Mouse (Mus musculus) c-Kit-negative CD71-positive TER-119-positive erythroid progenitor cells, embryonic 14.5 days (primary cell): ENCODE data around the gene Ccdc169.

ENCODE experiments used
- DNase-seq: peaks from one replicate; pipeline ENCODE4 v3.0.0-alpha.2; 2013; ENCODE audit warnings: low read depth, low spot score

Ccdc169 gene

DNA sequence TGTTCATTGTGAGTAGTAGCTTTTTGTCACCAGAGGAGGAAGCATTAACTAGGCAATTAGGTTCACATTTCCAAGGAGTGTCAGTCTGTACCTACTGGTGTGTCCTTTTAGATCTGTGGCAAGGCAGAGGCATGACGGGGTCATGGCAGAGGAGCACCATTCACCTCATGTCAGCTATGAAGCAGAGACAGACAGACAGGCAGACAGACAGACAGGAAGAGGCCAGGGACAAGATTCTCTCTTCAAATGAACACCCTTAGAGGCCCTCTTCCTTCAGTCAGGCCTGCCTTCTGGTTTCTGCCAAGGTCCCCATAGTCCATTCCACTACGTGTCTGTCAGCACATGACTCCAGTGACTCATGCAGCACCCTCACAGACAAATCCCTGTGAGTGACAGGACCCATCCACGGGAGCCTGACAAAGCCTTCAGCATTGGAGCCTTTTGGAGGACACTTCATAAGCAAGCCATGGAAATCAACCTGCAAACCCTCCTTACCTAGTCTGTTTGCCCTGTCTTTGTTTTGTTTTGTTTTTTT is 14.7 kb upstream of the Ccdc169 start:
- DNase-seq = no peak

DNA sequence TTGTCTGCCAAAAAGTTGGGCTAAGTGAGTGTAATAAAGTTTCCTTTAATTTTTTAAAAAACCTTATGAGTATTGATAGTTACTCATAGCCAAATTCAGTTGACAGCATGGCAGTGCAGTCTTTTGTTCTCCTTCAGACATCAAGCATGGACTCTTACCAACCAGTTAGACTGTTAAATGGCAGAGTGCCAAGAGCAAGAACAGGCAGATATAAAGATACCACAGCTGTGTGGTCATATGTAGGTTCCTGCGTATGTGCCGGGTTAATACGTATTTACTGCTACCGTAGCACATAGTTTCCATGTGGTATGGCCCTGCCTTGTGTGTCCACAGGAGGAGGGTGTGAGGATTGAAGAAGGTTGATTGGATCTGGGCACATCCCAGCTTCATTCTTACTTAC is 14.1 kb upstream of the Ccdc169 start:
- DNase-seq = no peak

DNA sequence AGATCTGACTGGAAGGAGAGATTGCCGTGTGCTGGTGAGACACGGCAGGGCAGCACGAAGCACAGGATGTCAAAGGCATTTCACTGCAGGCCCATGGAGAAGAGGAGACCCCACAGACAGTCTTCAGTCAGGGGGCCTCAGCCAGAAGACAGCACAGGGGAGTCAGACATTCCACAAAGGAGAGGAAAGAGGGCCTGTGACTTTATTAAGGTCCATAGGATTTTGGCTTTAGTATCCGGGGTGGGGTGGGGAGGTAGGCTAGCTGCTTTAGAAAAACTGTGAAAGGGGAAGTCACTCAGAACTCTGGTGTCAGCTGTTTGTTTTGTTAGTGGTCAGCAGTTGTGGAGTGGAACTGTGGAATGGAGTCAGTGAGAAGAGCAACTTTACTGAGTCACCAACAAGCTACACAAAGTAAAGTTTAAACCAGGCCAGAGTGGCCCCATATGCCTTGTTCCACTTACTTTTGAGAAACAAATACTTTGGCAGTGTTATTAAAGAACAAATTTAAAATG is 7.9 kb upstream of the Ccdc169 start:
- no peak for DNase-seq

DNA sequence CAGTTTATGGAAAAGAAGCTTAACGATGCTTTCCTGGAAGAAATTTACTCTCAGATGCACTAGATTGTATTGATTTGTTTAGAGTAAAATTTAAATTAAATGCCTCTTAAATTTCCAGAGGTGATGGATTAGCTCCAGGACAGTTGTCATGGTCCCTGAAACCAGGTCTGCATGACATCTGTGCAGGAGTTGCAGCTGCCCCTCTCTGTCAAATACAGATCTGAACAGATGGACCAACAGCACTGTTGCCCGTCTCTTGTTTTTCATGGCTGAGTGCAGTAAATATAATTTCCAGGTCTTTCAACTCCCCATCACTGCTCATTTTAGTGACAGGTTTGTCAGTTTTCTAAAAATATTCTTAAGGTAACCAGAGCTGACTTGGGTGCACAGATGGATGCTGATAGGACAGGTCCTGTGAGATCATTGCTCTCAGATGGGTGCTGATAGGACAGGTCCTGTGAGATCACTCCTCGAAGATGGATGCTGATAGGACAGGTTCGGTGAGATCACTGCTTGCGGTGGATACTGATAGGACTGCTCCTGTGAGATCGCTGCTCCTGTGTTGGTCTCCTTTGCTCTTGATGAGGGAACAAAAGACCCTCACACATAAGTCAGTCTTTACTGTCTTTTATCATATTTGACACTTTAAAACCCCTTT is 5.4 kb upstream of the Ccdc169 start:
- no peak for DNase-seq

DNA sequence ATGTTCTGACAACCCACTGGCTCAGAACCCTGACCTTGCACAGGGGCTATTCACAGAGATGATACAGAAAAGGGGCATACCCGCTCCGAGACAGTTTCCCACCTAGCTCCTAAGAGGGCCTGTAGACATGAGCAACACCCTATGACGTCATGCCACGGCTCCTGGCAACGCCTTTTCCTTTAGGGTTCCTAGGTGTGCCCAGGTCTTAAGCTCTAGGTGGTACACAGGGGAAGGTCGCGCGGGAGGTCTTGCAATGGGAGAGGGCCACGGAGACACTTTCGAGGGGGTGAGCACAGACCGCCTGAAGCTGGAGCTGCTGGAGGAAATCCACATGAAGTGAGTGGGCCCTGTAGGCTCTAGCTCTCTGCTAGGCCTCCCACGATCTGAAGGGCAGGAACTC is 2.7 kb downstream of the Ccdc169 start:
- DNase-seq = no peak

DNA sequence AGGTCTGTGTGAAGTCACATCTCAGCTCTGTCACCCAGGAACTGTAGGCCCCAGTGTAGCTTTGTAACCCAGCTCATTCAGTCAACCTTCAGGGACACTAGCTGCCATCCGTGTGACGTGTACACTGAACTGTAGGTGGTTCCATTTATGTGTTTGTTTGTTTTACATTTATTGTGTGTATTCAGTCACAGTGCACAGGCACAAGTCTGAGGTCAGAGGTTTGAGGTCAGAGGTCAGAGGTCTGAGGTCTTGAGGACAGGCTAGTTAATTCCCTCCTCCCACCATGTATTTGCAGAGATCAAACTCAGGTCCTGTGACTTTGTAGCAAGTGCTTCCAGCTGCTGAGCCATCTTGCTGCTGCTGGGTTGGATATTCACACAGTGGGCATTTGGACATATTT is 4.3 kb downstream of the Ccdc169 start:
- no peak for DNase-seq

DNA sequence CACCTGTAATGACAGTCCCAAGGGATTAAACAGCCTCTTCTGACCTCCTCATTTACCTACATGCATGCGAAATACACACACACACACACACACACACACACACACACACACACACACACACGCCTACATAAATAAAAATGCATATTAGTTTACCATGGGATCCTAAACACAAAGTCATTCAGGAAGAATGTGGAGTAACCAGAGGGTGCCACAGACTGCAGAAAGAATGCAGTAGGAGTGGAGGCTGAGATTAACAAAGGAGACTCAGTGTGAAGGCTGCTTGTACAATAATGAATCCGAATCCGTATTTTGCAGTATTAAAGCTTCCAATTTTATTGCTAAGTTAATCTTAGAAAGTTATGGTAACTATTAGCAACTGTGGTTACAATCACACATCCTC is 7.8 kb downstream of the Ccdc169 start:
- no peak for DNase-seq

DNA sequence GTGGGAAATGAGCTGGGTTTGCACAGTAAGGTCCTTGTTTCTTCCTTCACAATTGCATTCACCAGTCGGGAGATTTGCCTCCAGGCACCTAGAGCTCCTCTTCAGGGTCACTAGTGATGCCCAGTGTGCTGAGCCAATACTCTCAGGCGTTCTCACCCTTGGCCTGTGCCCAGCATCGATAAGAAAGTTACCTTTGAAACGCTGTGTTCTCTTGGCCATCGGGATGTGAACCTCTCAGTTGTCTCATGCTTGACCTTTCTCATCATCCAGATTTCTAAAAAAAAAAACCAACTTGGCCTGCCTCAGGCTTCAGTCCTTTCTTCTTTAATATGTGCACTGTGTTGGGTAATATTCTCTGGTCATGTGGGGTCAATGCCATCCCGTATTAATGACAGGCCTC is 9.3 kb downstream of the Ccdc169 start:
- DNase-seq = no peak

DNA sequence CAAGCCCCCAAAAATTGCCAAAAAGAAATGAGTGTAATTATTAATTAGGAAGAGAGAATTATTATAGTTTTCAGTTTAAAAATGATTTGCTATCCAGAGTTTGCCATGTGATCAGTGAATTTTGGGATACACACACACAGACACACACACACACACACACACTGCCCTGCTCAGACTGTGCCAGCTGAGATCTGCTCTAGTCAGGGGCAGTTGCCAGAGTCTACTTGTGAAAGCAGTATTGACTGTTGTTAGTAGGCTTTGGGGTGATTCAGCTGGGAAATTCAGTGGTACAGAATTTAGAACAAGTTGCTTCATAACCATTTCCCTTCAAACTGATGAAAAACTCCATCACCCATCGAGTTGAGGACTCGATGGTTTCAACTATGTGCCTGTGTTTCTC is 10.0 kb downstream of the Ccdc169 start:
- no peak for DNase-seq

DNA sequence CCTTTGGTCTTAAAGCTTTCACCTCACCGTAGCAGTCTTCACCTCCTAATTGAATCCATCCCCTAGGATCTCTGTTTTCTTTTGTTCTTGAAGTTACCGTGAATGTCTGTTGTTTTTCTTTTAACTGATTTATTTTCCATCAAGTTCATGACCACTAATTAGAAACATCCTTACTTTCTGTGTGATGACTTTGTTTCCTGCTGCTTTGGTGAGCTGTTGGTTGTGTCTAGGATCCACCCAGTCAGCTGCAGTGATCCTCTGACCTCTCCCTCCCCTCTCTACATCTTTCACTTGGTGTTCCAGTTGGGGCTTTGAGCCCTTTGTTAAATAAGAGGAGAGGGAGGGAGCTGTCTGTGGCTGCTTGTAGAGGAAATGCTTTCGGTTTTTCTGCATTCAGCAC is 11.0 kb downstream of the Ccdc169 start:
- no peak for DNase-seq

DNA sequence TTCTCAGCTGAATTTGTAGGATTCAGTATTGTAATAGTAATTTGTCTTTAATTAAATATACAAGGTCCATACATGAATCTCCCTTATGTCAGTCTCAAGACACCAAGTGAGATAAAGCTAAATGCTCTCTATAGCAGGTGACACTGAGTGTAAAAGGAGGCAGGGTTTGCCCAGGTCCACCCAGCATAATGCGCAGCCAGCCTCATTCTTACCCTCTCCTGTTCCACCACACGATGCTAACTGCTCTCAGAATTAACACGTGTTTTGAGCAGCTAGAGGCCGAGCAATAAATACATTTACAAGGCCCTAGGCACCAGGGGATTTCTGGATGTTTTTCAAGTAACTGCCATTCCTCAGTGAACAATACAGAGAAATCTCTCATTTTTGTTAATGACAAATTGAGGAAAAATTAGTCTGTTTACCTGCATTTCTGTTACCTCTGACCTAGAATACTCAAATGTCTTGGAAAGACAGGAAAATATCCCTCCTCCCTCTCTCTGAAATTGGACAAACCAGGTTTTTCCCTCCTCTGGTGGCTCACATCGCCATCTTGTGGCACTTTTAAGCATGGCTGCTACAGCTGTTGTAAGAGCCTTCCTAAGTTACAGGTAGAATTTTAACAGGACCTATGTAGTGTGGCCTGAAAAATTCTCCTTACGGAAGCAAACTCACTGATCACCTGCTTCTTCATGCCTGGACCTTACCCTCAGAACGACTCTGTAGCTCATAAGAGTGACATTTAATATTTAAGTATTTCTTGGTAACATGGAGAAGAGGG is 14.7 kb downstream of the Ccdc169 start:
- no peak for DNase-seq

DNA sequence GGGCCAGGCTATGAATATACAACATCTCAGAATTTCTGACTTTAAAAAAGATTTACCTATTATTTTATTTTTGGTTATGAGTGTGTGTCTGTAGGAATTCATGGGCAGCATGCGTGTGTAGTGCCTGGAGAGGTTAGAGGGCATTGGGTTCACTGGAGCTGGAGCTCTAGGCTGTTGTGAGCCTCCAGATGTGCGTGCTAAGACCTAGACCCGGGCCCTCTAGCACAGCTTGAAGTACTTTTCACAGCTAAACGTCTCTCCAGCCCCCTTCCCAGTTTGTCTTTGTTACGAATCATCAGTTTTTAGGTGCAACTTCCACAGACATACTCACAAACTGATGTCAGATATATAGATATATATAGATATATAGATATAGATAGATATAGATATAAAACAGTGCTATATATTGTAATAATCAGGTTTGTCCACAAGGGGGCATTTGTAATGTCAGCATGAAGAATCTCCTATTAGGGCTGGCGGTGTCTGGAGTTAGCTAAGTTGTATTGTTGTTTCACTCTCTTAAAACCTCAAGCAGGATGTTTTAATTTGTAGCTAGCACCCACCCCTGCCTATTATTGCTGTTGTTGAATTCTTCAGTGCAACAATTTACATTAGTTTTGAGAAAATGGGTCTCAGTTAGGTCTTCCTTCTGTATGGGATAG is 15.7 kb downstream of the Ccdc169 start:
- peak; percentile 1 for DNase-seq

DNA sequence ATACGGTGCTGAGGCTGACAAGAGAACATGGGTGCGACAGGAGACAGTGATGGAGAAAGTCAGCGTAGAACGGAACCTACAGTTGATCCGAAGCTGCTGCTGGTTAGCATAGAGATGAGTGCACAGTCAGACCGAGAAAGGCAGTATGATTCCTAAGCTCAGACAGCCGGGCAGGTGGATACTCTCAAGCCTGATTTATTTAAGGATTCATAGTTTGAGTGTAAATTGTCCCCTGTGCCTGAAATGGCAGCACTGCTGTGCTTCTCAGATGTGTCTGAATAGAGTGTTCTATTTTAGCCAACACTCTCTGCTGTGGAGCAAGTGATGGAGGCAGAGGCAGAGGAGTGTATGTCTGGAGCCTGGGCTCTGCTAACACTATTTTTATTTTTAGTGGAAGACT is 17.0 kb downstream of the Ccdc169 start:
- DNase-seq = no peak

DNA sequence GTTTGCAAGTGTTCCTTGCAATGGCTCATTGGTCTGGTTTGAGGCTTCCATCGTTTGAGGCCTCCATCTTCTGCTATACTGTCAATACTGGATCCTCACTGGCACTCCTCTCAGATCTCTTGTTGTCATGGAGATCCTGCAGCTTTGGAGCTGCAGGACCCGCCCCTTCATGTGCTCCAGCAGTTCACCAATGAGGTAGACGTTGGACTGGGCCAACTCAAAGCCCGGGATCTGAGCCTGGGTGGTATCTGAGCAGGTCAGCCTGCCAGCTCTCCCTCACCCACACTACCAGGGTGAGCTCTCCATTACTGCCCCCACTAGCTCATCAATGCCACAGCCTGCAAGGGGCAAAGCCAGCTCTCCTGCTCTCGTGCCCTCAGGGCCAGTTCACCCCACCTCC is 20.3 kb downstream of the Ccdc169 start:
- DNase-seq = no peak

DNA sequence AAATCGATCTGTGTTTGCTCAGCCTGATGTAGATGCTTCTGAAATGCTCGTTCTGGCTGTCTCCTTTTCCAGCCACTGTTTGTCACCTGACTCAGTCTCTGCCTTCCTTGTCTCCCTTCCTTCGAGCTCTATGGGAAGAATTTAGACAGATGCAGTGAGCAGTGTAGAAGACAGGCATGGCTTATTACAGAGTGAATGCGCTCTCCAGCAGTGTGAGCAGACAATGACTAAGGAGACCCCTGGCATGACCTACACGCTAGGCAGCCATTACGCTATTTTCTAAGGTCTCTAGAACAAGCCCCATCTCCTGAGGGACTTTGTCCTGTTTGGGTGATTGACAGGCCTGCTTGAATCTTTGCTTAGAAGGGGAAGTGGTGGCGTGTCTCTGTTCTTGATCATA is 24.0 kb downstream of the Ccdc169 start:
- no peak for DNase-seq

DNA sequence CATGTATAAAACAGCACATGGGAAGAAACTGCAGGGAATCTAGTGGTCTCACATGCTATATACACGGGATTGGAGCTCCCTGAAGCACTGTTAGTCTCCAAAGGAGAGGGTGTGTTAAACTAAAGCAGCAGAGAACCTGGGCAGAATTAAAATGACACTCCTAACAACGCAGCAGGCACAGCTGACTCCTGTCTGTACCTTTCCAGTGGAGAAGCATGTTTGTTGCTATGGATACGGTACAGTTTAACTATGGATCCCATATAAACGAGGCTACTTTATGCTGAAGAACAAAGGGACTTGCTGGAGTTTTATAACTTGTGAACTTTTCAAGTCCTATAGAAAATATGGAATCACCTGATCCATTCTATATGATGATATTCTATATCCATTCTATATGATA is 26.4 kb downstream of the Ccdc169 start:
- no peak for DNase-seq

DNA sequence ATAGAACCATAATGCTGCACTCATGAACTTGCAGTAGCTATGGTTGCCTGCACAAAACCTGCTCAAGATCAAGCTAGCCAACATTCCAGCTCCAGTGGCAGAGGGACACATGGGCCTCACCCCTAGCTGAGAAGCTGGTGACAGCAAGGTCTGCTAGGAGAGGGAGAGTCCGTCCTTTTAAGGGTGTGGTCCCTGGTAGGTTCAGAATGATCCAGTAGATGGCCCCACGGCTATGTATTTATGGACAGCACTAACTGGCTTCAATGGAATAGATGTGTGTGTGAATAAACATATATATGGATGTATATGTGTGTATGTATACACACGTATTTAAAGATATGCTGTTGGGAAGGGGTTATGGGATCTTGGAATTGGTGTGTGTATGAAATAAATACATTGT is 35.3 kb downstream of the Ccdc169 start:
- no peak for DNase-seq

DNA sequence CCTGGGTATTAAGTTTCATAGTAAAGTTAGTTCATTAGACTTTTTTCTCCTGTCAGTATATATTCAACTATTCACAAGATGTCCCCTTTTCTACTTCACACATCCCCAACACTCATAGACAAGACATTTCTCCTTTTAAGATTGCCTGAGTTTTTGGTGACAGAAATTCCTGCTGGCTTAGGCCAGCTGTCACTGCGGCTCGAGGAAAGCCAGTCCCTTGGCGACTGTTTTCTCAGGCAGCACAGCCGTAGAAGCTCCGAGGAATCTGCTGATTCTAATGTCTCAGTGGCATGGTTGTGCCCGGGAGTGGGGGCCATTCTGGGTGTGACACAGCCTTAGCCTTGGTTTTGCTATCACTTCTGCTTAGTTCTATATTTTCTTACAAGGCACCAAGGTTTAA is 40.1 kb downstream of the Ccdc169 start:
- DNase-seq = no peak

DNA sequence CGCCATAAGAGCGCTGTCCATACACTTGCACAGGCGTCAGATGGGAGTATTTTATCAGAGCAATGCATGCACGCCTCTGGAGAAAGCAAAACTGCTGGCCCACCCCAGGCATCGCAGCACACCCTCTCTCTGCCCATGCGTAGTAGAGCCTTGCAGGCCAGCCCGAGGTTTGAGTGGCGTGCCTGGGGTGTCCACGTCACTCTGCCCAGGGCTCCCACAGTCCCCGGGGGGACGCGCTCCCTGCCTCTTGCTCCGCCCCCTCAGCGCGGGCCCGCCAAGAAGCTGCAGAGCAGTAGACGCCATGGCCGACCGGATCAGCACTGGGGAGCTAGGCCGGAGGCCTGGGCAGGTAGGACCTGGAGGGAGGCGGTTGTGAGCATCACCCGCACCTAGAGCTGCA is 44.6 kb downstream of the Ccdc169 start, which contains the start of gene Sohlh2:
Gene Sohlh2 (plus strand): TSS at position 263 of the 400 bp plus-strand sequence.
- no peak for DNase-seq

DNA sequence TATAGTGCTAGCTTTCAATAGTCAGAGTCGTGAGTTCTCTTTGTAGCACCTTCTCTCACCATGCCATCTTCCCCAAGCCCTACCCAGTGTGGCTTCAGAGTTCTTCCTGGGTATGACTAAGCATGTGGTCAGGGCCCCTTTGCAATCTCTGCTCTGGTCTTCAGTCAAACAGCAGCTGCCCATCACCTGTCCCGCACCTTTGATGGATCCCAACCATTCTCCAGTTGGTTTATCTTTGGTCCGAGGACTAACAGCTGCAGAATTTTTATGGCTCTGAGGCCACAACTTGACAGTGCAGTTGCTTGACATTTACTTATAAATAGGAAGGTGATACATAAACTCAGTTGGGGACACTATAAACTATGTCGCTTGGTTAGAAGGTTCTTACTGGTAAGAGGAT is 54.5 kb downstream of the Ccdc169 start:
- DNase-seq = no peak

DNA sequence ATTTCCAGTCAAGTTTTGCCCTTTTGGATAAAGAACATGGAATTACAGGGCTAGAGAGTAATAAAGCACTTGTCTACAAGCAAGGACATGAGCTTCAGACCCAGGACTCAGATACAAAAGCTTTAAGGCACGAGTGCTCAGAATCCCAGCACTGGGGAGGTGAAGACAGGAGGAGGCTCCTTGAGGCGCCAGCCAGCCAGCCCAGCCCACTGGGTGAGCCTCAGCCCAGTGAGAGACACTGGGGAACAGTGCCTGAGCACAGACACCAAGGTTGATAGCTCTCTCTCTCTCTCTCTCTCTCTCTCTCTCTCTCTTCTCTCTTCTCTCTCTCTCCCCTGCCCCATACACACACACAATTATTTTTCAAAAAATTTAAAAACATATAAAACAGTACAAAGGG is 56.2 kb downstream of the Ccdc169 start:
- DNase-seq = no peak

DNA sequence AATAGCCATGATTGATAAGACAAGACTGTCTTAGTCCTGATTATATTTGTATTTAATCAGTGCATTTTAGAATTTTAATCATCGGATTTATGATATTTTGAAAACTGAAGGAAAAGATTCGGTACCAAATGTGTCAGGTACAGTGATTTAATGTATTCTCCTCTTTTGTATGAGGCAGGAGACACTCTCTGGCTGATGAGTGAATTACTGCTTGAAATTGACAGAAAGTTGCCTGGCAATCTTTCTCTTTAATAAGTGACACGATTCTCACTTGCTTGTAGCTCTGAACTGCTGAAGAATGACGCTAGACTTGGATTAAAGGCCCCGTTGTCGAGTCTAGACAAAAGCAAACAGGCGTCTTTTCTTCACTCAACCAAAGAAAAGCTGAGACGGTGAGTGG is 57.7 kb downstream of the Ccdc169 start:
- DNase-seq = no peak
